Mouse (Mus musculus) G1E (cell line): ENCODE results near the gene Gm29094. TPM values are rescaled to one million over a fixed set of nuclear protein-coding genes. Genes with fewer than 3 reads are reported as not detected.
"Not testable (repeated sequence)": the region's sequence is repeated elsewhere in the genome, so short reads cannot be mapped to it uniquely, and the experiment has no call there.

ENCODE experiments used
- ATAC-seq: 2 replicates; pipeline ENCODE4 v1.8.0; 2016; ENCODE audit warnings: mild to moderate bottlenecking; ENCODE audit not compliant: insufficient number of reproducible peaks, poor library complexity, low FRiP score, severe bottlenecking; ENCODE audit errors: extremely low read depth
- DNase-seq: peaks from one replicate; pipeline ENCODE4 v3.0.0; 2012; ENCODE audit warnings: low spot score
- H3K27me3 ChIP-seq: 2 replicates; pipeline ENCODE4 v1.6.1; 2012; ENCODE audit warnings: mild to moderate bottlenecking, low read length, inconsistent platforms; ENCODE audit not compliant: insufficient read depth
- H3K36me3 ChIP-seq: replicated peaks from 2 replicates; pipeline ENCODE3; 2012; ENCODE audit warnings: mild to moderate bottlenecking, inconsistent platforms
- H3K4me1 ChIP-seq: 2 replicates; pipeline ENCODE4 v1.6.1; 2012; ENCODE audit warnings: low read depth, low read length, inconsistent platforms, mixed read lengths; ENCODE audit not compliant: insufficient read depth
- H3K4me3 ChIP-seq: 2 replicates; pipeline ENCODE4 v1.5.1; 2012; ENCODE audit warnings: low read depth, mild to moderate bottlenecking, inconsistent platforms, low read length, moderate library complexity, mixed read lengths
- H3K9me3 ChIP-seq: replicated peaks from 2 replicates; pipeline ENCODE4 v1.6.1; 2012; ENCODE audit warnings: inconsistent platforms
- polyA plus RNA-seq: library from polyadenylated mRNA; stranded (reverse); fragments of >175 nt; gene quantifications from 2 replicates; pipeline ENCODE4 v1.2.3, GENCODE M21; 2012
- total RNA-seq, 2 experiments: library from RNA; stranded (forward) in 1 of 2; stranded (reverse) in 1 of 2; fragments of 200-1000 nt in 1 of 2; fragments of >200 nt in 1 of 2; fragmentation: Nextera tagmentation in 1 of 2; gene quantifications; 2 replicates each; pipeline ENCODE4 v1.2.3; 2014 to 2017

Gene Gm29094
- total RNA-seq (2014; fragmentation: Nextera tagmentation): 1.5 TPM in 1 of 2 replicates, not detected in the other
- total RNA-seq (2017): 0.46 TPM in 1 of 2 replicates, not detected in the other
- polyA plus RNA-seq: not detected in 2 replicates

DNA sequence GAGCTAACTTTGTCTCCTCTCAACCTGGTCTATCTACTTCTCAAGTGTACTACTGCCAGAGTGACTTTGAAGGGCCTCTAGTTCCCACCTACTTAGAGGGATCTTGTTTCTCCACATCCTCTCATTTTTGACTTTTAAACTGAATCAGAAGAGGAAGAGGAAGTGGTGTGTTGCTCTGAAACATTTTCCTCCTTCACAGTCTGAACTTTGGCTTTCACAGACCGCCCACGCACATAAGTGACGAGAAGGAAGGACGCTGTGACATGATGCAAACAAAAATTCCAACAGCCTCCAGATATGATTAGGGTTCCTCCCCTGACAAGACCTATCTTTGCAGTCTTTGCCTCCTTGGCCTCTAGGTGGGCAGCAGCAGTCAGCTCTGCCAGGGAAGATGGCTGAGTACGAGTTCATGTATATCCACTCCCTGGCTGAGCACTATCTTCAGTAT is at the start of gene Gm29094, which contains the start of gene Bcl2a1b:
Gene Gm29094, plus strand, starts transcription at position 411 of the 448 bp plus-strand sequence.
Gene Bcl2a1b, plus strand, starts transcription at position 241 of the 448 bp plus-strand sequence.
- H3K9me3 ChIP-seq, H3K4me3 ChIP-seq, DNase-seq, ATAC-seq, H3K4me1 ChIP-seq, H3K27me3 ChIP-seq, H3K36me3 ChIP-seq: not testable (repeated sequence)

DNA sequence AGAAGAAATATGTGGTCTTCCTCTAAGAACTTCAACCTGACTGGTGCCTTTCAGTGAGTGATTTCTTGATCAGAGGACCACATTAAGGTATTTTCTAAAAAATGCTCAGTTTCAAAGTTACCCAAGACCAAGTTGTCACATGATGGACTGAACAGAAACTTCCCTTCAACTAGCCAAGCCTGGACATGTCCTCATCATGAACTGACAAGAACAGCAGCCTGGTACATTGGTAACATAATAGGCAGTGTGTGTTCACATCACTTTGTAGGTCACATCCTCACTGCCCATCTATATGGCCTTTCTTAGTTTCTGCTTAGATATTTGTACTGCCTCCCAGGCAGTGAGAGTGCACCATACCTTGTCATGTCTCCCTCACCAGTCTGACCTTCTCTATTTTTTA is 26.6 kb upstream of the Gm29094 start:
- H3K36me3 ChIP-seq, H3K4me3 ChIP-seq, H3K27me3 ChIP-seq, DNase-seq, H3K9me3 ChIP-seq, ATAC-seq, H3K4me1 ChIP-seq: not testable (repeated sequence)

- not testable (repeated sequence) for H3K4me1 ChIP-seq, H3K36me3 ChIP-seq, H3K9me3 ChIP-seq, DNase-seq, H3K27me3 ChIP-seq, H3K4me3 ChIP-seq
- peak; percentile 34; the same call in 1 of the 2 replicates for ATAC-seq
Observed at GRCm38 (mm10) chr9:89178833-89179232, 20.3 kb upstream of the Gm29094 start.

DNA sequence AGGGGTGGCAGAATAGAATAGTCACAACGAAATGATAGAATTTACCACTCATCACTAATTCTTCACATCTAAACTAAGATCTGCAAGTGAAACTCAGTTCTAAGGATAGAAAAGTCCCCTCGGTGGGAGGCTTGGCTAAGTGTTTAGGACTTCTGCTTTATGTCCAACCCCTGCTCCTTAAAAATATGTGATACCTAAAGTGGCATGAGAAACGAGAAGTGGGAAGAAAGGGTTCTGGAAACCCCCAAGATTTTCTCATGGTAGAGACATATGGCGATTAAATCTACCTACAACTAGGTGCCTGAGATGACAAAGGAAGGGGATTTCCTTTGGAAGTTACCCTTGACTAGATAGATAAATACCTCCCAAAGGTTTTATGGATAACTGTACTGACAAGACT is 19.7 kb upstream of the Gm29094 start:
- H3K4me1 ChIP-seq, DNase-seq, H3K36me3 ChIP-seq, ATAC-seq, H3K27me3 ChIP-seq, H3K4me3 ChIP-seq, H3K9me3 ChIP-seq: not testable (repeated sequence)

DNA sequence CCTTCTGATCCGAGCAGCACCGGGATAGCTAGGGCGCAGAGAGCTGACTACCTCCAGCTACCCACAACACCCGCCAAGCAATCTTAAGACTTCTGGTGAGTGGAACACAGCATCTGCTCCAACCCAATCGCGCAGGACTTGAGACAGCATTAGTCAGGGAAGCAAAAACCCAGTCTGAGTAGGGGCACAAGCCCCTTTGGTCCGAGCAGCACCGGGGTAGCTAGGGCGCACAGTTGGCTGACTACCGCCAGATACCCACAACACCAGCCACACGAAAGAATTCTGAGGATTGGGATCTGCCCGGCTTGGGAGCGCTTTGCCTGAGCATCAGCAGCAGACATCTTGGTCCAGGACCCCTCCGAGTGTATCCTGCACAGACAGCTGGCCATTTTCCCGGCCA is 12.2 kb upstream of the Gm29094 start:
- ATAC-seq, H3K4me1 ChIP-seq, DNase-seq, H3K4me3 ChIP-seq, H3K36me3 ChIP-seq, H3K9me3 ChIP-seq, H3K27me3 ChIP-seq: not testable (repeated sequence)

- H3K27me3 ChIP-seq, ATAC-seq, H3K36me3 ChIP-seq, H3K4me3 ChIP-seq, H3K9me3 ChIP-seq, DNase-seq, H3K4me1 ChIP-seq: not testable (repeated sequence)
Observed at GRCm38 (mm10) chr9:89195483-89195882, 3.7 kb upstream of the Gm29094 start.

DNA sequence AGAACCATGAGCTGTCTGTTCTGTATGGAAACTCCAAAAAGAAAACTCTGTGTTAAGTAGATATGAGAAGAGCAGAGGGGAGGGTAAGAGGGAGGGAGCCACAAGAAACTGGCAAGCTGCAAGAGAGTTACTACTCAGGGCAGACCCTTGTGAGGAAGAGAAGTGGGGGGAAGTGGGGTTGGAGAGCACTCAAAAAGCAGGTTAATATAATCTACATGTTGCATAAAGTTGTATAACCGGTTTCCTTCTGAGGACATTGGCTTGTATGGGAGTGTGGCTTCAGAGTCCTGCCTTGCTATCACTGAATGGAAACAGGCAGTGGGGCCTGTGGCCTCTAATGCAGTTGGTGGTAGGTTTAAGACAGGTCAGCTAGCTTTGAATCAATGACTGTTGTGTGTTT is 1.7 kb upstream of the Gm29094 start:
- ATAC-seq, H3K27me3 ChIP-seq: not testable (repeated sequence)

DNA sequence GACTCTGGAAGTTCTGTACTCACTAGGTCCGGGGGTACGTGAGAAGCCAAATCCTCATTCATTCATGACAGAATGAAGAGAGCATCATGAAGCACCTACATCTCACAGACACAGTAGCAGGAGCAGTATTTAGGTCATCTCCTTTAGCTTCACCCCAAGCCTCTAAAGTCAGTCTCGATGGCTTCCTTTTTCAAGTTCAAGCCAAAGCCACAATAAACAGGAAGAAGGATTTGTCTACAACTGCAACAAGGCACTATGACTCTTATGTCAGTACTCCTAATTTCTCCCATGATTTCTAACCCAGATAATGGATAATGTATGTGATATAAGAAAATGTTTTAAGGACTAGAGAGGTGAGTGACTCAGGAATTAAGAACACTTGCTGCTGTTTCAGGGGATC is 830 bp upstream of the Gm29094 start:
- H3K27me3 ChIP-seq, ATAC-seq, H3K4me3 ChIP-seq, H3K9me3 ChIP-seq, DNase-seq, H3K4me1 ChIP-seq, H3K36me3 ChIP-seq: not testable (repeated sequence)

More for the DNA sequence above, 1.7 kb upstream of the Gm29094 start:
- not testable (repeated sequence) for H3K4me3 ChIP-seq, DNase-seq, H3K4me1 ChIP-seq, H3K9me3 ChIP-seq, H3K36me3 ChIP-seq

- not testable (repeated sequence) for DNase-seq, H3K36me3 ChIP-seq, ATAC-seq, H3K27me3 ChIP-seq, H3K9me3 ChIP-seq, H3K4me1 ChIP-seq, H3K4me3 ChIP-seq
Observed at GRCm38 (mm10) chr9:89202256-89202655, 3.1 kb downstream of the Gm29094 start.

DNA sequence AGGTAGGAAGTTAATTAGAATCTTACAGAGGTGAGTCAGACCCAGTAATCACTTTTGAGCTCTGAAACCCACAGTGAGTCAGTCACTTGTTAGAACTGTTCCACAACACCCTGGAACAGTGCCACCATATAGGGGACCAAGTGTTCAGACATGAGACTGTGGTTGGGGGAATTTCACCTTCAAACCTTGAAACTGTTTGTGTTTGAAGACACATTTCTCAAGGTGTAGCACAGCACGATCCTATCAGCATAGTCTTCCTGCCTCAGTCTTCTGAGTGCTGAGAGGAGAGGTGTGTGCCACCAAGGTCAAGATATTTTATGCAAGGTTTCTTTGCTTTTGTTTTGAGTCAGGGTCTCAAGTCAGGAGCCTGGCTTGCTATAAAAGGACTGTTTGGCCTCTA is 9.8 kb downstream of the Gm29094 start:
- not testable (repeated sequence) for H3K4me3 ChIP-seq, H3K27me3 ChIP-seq, H3K36me3 ChIP-seq, H3K9me3 ChIP-seq, DNase-seq, ATAC-seq, H3K4me1 ChIP-seq

- not testable (repeated sequence) for DNase-seq, H3K9me3 ChIP-seq, H3K4me1 ChIP-seq, H3K27me3 ChIP-seq, H3K36me3 ChIP-seq
- 0 out of 2 replicates have a peak, but pooled peaks have one; percentile 18 for ATAC-seq
- peak within 1 kb of the TSS; percentile 63; the same call in 1 of the 2 replicates for H3K4me3 ChIP-seq
Observed at GRCm38 (mm10) chr9:89210353-89211064, 11.3 kb downstream of the Gm29094 start, which contains the start of gene Mthfs. Gene Mthfs (plus strand): TSS chr9:89210676.
